ENCODE assay signal across 8 mouse cellular contexts in genomic region chr8:71463188-71464033, GRCm38 (mm10). TPM values are rescaled to one million over a fixed set of nuclear protein-coding genes. Genes with fewer than 3 reads are reported as not detected.
DNase-seq lines count a peak whose midpoint lies in the region; ATAC-seq lines count a peak whose summit lies in the region.

Abhd8 (minus strand) TSS chr8:71463655.

- no peaks in the 10 kb centered on the region for H3K9me3 ChIP-seq in forebrain, embryonic 10.5 days
- no peaks in the 10 kb centered on the region for H3K9me3 ChIP-seq in heart, embryonic 15.5 days (replicated peaks)
- H3K9me3 ChIP-seq in liver, embryonic 15.5 days (replicated peaks) = no peaks in the 10 kb centered on the region
- H3K9me3 ChIP-seq in neural tube, embryonic 12.5 days = no peaks in the 10 kb centered on the region

- peak within 1 kb of the TSS; percentile 67 for H3K4me3 ChIP-seq in forebrain, embryonic 10.5 days
- H3K4me3 ChIP-seq in heart, embryonic 15.5 days = peak within 1 kb of the TSS; percentile 89
- peak within 1 kb of the TSS; percentile 80 for H3K4me3 ChIP-seq in liver, embryonic 15.5 days (replicated peaks)
- H3K4me3 ChIP-seq in neural tube, embryonic 12.5 days = peak within 1 kb of the TSS; percentile 87

- H3K4me1 ChIP-seq in forebrain, embryonic 10.5 days = peaks cover 46% of the 10 kb centered on the region
- H3K4me1 ChIP-seq in heart, embryonic 15.5 days (replicated peaks) = peaks cover 34% of the 10 kb centered on the region
- H3K4me1 ChIP-seq in liver, embryonic 15.5 days (replicated peaks) = peaks cover 38% of the 10 kb centered on the region
- H3K4me1 ChIP-seq in neural tube, embryonic 12.5 days = peaks cover 35% of the 10 kb centered on the region

- peak within 1 kb of the TSS; percentile 84 for H3K27ac ChIP-seq in forebrain, embryonic 10.5 days
- H3K27ac ChIP-seq in heart, embryonic 15.5 days = peak within 1 kb of the TSS; percentile 96
- H3K27ac ChIP-seq in liver, embryonic 15.5 days (replicated peaks) = peak within 1 kb of the TSS; percentile 87
- H3K27ac ChIP-seq in neural tube, embryonic 12.5 days = peak within 1 kb of the TSS; percentile 53

- H3K27me3 ChIP-seq in forebrain, embryonic 10.5 days (ENCODE audit: poor library complexity, severe bottlenecking) = peaks cover 15% of the 10 kb centered on the region
- H3K27me3 ChIP-seq in heart, embryonic 15.5 days = no peaks in the 10 kb centered on the region; the same call in 1 of the 2 replicates
- H3K27me3 ChIP-seq in liver, embryonic 15.5 days = no peaks in the 10 kb centered on the region; the same call in 1 of the 2 replicates
- no peaks in the 10 kb centered on the region for H3K27me3 ChIP-seq in neural tube, embryonic 12.5 days (replicated peaks)

- peak; percentile 93 for DNase-seq in c-Kit-negative CD71-positive TER-119-positive erythroid progenitor cells, embryonic 14.5 days (ENCODE audit: low read depth, low spot score)
- peak; percentile 95 for DNase-seq in forebrain, embryonic 10.5 days (ENCODE audit: extremely low spot score, low spot score)
- peak; percentile 98 for DNase-seq in kidney, postnatal 36 days
- DNase-seq in telencephalon, adult 2 months (ENCODE audit: low read depth, low spot score) = peak; percentile 97

- peak within 1 kb of the TSS; percentile 78 for H3K9ac ChIP-seq in heart, embryonic 15.5 days
- H3K9ac ChIP-seq in liver, embryonic 15.5 days = peak within 1 kb of the TSS; percentile 85
- H3K9ac ChIP-seq in neural tube, embryonic 12.5 days = peak within 1 kb of the TSS; percentile 85

- H3K4me2 ChIP-seq in heart, embryonic 15.5 days = peak within 1 kb of the TSS; percentile 86
- peak within 1 kb of the TSS; percentile 97 for H3K4me2 ChIP-seq in liver, embryonic 15.5 days
- H3K4me2 ChIP-seq in neural tube, embryonic 12.5 days (replicated peaks) = peak within 1 kb of the TSS; percentile 92

- peaks cover 48% of the 10 kb centered on the region for H3K36me3 ChIP-seq in forebrain, embryonic 10.5 days (replicated peaks)
- H3K36me3 ChIP-seq in heart, embryonic 15.5 days = peaks cover 13% of the 10 kb centered on the region; the same call in 1 of the 2 replicates
- H3K36me3 ChIP-seq in liver, embryonic 15.5 days (replicated peaks) = peaks cover 18% of the 10 kb centered on the region; the same call in 1 of the 2 replicates
- H3K36me3 ChIP-seq in neural tube, embryonic 12.5 days = peaks cover 27% of the 10 kb centered on the region

- WGBS in forebrain, embryonic 10.5 days = under 1% methylated on average over 55 of the region's 55 CpGs
- under 1% methylated on average over 55 of the region's 55 CpGs for WGBS in heart, embryonic 15.5 days
- under 1% methylated on average over 55 of the region's 55 CpGs for WGBS in liver, embryonic 15.5 days (ENCODE audit: insufficient replicate concordance)
- WGBS in neural tube, embryonic 12.5 days = under 1% methylated on average over 55 of the region's 55 CpGs

- ATAC-seq in CD4-positive, CD25-positive, alpha-beta regulatory T cell, adult 4 months = peak; percentile 42
- ATAC-seq in heart, embryonic 15.5 days (replicated peaks; ENCODE audit: insufficient number of reproducible peaks, insufficient read depth, low FRiP score, low read depth) = peak; percentile 75
- peak; percentile 72 for ATAC-seq in liver, embryonic 15.5 days (ENCODE audit: insufficient read depth)
- peak; percentile 81 for ATAC-seq in neural tube, embryonic 12.5 days (ENCODE audit: low FRiP score, low read depth)

RNA-seq across cellular contexts. Expression of gene Abhd8, which starts in this region (rescaled TPM):
- 10 to 100 TPM; 16.3 to 19.5 TPM for polyA plus RNA-seq in CD4-positive, CD25-positive, alpha-beta regulatory T cell, adult 4 months (2017; shearing (Covaris generic))
- polyA plus RNA-seq in forebrain, embryonic 10.5 days (2016; fragmentation: Nextera tagmentation; extraction: Ambion mirVana) = 67.6 and 68.2 TPM in 2 replicates
- polyA plus RNA-seq in heart, embryonic 15.5 days (2015; fragmentation: Nextera tagmentation; extraction: Ambion mirVana) = 34.6 and 45.0 TPM in 2 replicates
- polyA plus RNA-seq in liver, embryonic 15.5 days (2015; fragmentation: Nextera tagmentation; extraction: Ambion mirVana) = 9.1 and 9.2 TPM in 2 replicates
- 121 and 128 TPM in 2 replicates for polyA plus RNA-seq in neural tube, embryonic 12.5 days (2016; fragmentation: Nextera tagmentation; extraction: Ambion mirVana)

Comparison
In these comparisons a context has a peak if more than half of its experiments do, and no peak if none do; other contexts are left out.
1. Peak in every context shown above with its lines: DNase-seq, ATAC-seq, H3K4me3 ChIP-seq and H3K27ac ChIP-seq.